Comparison of ENCODE assay signal across 8 mouse cellular contexts in genomic region chr16:87393813-87394548, GRCm38 (mm10). TPM values are rescaled to one million over a fixed set of nuclear protein-coding genes. Genes with fewer than 3 reads are reported as not detected.
DNase-seq lines count a peak whose midpoint lies in the region; ATAC-seq lines count a peak whose summit lies in the region.

No protein-coding gene starts in this region.

- peak; percentile 75 for DNase-seq in adipocyte (ENCODE audit: low spot score)
- peak; percentile 49 for DNase-seq in gastrocnemius, adult 18-20 months (ENCODE audit: low spot score)
- peak; percentile 43 to 69 for DNase-seq in layer of hippocampus, postnatal 14 days (ENCODE audit: low spot score in 2 of 2)
- DNase-seq in lung, postnatal 14 days = peak; percentile 72
- peak; percentile 78 to 82 for DNase-seq in right cerebral cortex, adult 2 months (ENCODE audit: low spot score in 2 of 2)
- peak; percentile 45 for DNase-seq in yolk sac, embryonic 10.5 days (ENCODE audit: low spot score)

- no peak overlapping the region for H3K9ac ChIP-seq in hindbrain, embryonic 15.5 days

- no peaks in the 10 kb centered on the region for H3K4me1 ChIP-seq in hindbrain, embryonic 15.5 days (replicated peaks)

- no peak overlapping the region for H3K4me2 ChIP-seq in hindbrain, embryonic 15.5 days

- WGBS in hindbrain, embryonic 15.5 days = 54% methylated on average over 16 of the region's 16 CpGs

- H3K4me3 ChIP-seq in hindbrain, embryonic 15.5 days = no peak overlapping the region

- H3K27me3 ChIP-seq in hindbrain, embryonic 15.5 days = no peaks in the 10 kb centered on the region

- peak; percentile 96 for ATAC-seq in common myeloid progenitor, adult 5-6 weeks (replicated peaks; ENCODE audit: low read depth, poor library complexity, severe bottlenecking)
- peak; percentile 85 for ATAC-seq in hindbrain, embryonic 15.5 days (ENCODE audit: low FRiP score, low read depth)

- no peak overlapping the region for H3K27ac ChIP-seq in hindbrain, embryonic 15.5 days (replicated peaks)

- H3K9me3 ChIP-seq in hindbrain, embryonic 15.5 days = no peaks in the 10 kb centered on the region

- H3K36me3 ChIP-seq in hindbrain, embryonic 15.5 days = peaks cover 38% of the 10 kb centered on the region

RNA-seq across cellular contexts. Expression of gene Ltn1, which starts 38.4 kb away (rescaled TPM):
- total RNA-seq in common myeloid progenitor, adult 5-6 weeks (2017) = 30.5 and 38.3 TPM in 2 replicates
- 10 to 100 TPM; 27.3 to 28.4 TPM for total RNA-seq in gastrocnemius, adult 18-20 months (2021)
- 22.6 and 24.4 TPM in 2 replicates for polyA plus RNA-seq in hindbrain, embryonic 15.5 days (2015; fragmentation: Nextera tagmentation; extraction: Ambion mirVana)
- total RNA-seq in layer of hippocampus, postnatal 14 days (2021) = 10 to 100 TPM; 44.3 to 47.7 TPM

RNA-seq across cellular contexts. Expression of gene N6amt1, which starts 40.0 kb away (rescaled TPM):
- total RNA-seq in common myeloid progenitor, adult 5-6 weeks (2017) = 13.5 and 14.9 TPM in 2 replicates
- total RNA-seq in gastrocnemius, adult 18-20 months (2021) = 10 to 100 TPM in 1 of 2 experiments, 1 to 10 TPM in 1; 8.0 to 10.1 TPM
- 19.9 TPM in 2 replicates for polyA plus RNA-seq in hindbrain, embryonic 15.5 days (2015; fragmentation: Nextera tagmentation; extraction: Ambion mirVana)
- 10 to 100 TPM; 17.1 to 17.7 TPM for total RNA-seq in layer of hippocampus, postnatal 14 days (2021)

RNA-seq across cellular contexts. Expression of gene Rwdd2b, which starts 46.4 kb away (rescaled TPM):
- 12.3 and 16.1 TPM in 2 replicates for total RNA-seq in common myeloid progenitor, adult 5-6 weeks (2017)
- total RNA-seq in gastrocnemius, adult 18-20 months (2021) = 1 to 10 TPM; 2.4 to 3.1 TPM
- 14.6 and 15.2 TPM in 2 replicates for polyA plus RNA-seq in hindbrain, embryonic 15.5 days (2015; fragmentation: Nextera tagmentation; extraction: Ambion mirVana)
- 10 to 100 TPM in 1 of 2 experiments, 1 to 10 TPM in 1; 9.3 to 10.5 TPM for total RNA-seq in layer of hippocampus, postnatal 14 days (2021)
